Mouse (Mus musculus) CD4-positive helper T cell, adult 2 months (primary cell): ENCODE data around the gene Olfr1418.
"Not testable (repeated sequence)": the region's sequence is repeated elsewhere in the genome, so short reads cannot be mapped to it uniquely, and the experiment has no call there.

Experiments
- DNase-seq: peaks from one replicate; pipeline ENCODE4 v3.0.0-alpha.2; 2012; ENCODE audit warnings: low read depth, missing footprints, low spot score

The Olfr1418 gene

DNA sequence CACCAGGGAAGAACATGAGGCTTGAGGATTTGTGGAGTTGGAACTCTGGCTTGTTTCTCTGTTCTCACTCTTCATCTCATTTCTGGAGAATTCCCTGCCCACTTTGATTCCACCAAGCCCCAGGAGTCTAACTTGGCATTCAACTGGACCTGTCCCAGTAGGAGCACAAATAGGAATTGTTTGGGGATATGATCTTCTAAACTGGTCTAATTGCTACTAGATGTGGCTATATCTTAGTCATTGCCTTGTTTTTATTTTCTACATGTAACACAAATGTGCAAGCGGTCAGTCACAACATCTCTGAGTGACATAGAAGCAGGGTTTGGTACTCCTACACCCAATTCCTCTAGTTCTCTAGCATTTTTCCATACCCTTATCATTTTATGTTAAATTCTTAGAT is at the start of gene Olfr1418:
TSS of gene Olfr1418 (minus strand) at position 101 of the 400 bp plus-strand sequence.
- no peak for DNase-seq

DNA sequence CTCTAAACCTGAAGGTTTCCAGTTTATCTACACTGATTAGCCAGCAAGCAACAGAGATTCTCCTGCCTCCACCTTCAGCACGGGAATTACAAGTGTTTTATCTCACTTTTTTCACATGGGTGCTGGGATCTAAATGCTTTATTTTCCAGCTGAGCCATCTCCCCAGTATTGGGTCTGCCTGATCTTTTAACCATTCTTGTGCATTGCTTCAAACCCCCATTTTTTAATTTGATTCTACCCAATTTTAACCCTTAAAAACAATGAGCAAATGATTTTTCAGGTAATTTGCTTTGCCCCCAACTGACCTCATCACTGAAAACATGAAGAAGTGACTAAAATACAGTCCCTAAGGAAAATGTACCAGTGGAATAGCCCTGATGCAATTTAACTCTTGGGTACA is 25.4 kb upstream of the Olfr1418 start, which contains the start of gene Olfr1420:
TSS of gene Olfr1420 (plus strand) at position 301 of the 400 bp plus-strand sequence.
- no peak for DNase-seq

DNA sequence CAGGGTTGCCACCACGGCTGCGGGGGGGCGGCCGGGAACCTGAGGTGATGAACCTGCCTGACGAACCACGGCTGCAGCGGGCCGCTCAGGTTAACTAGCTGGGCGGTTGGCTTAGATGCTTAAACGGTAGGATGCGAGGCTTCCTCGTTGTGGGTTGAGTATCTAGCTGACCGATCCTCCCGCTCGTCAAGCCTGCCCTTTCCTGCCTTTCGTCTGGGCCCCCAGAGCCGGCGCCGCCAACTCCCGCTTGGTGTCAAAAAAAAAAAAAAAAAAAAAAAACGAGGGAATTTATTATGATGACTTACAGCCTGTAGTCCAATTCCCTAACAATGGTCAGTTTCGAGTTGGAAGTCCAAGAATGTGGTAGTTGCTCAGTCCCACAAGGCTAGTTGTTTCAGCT is 17.5 kb upstream of the Olfr1418 start:
- not testable (repeated sequence) for DNase-seq

DNA sequence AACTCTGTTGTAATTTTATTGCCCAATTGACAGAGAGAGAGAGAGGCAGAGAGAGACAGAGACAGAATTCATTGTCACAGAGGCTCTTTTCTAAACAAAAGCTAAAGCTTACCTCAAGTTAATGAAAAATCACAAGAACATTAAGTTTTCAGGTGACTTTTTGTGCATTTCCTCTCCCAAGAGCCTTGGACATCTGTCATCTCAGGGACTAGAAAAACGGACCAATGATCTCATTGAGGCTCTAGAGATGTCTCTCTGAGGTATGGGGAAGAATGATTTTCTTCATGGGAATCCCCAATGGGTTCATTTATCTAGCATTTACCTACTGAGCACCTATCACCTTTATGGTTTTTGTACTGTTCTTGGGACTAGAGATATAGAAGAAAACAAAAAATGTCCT is 14.1 kb upstream of the Olfr1418 start, which contains the start of gene Olfr1419:
TSS of gene Olfr1419 (minus strand) at position 101 of the 400 bp plus-strand sequence.
- DNase-seq: no peak

DNA sequence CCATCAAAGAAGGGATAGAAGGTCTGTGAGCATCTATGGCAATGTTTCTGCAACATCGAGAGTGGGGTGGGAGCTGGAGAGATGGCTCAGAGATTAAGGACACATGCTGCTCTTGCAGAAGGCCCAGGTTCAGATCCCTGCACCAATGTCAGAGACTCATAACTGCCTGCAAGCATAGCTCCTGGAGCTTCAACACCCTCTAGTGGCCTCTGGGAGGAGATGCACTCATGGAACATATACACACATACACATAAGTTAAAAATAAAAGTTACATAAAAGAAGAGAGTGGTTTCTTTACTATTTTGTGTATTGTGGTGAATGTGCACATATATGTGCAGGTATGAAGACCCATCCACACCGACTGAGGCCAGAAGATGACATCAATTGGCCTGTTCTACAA is 7.0 kb upstream of the Olfr1418 start:
- DNase-seq: no peak

DNA sequence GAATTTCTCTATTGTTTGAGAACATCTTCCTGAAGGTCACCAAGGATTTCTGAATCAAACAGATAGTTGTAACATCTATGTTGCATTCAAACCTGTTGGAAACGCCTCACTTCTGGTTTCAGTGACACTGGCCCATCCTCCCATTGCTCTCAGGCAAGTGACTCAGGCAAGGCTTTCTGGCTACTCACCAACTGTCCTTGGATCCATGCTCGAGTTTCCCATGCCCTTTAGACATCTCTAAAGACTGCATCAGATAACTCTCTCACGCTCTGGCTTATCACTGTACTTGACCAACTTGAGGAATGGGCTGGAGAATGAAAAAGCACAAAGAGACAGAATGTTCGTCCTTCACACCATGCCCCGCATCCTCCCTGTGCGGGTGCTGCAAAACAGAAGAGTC is 4.4 kb downstream of the Olfr1418 start:
- DNase-seq: no peak

DNA sequence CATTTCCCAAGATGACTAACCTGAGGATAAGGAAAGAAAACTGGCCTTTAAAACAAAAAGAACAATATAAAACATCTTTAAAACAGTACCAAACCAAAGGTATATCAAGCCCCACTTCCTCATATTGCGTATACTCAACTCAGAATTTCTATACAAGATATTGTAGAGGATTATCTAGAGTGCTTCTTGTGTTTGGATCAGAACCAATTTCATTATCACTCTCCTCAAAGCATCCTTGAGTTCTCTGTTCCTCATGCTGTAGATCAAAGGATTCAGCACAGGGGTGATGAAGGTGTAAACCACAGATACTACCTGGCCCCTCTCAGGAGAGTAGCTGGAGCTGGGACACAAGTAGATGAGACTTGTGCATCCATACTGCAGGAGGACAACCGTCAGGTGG is 6.0 kb downstream of the Olfr1418 start:
- no peak for DNase-seq

DNA sequence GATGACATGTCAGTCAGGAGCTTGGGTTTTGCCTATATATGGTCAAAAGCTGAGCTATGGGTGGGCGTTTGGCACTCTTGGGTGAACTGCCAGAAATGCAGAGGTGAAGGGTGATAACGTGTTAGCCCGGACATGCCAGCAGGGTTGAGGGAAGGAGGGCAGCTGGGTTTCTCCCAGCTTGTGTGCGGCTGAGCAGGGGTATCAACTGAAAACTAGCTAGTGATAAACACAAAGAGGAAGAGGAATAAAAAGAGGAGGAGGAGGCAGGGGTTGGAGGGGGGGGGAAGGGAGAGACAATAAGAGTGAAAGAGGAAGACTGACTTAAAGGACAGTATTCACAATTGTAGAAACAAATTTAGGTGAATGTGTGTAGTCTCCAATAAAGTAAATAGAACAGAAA is 8.2 kb downstream of the Olfr1418 start:
- no peak for DNase-seq

DNA sequence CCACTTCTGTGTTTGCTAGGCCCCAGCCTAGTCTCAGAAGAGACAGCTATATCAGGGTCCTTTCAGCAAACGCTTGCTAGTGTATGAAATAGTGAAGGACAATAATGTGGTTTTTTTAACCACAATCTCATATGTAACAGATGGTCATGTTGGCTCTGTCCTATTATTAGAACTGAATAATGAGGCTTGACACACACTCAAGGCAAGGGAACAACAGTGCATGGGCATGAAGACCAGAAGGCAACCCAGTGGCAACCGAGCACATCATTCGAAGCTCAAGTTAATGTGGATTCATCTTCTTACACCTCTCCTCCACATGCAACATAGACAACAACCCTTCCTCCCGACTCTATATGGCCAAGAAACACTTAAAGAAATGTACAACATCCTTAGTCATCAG is 14.5 kb downstream of the Olfr1418 start:
- DNase-seq: no peak

DNA sequence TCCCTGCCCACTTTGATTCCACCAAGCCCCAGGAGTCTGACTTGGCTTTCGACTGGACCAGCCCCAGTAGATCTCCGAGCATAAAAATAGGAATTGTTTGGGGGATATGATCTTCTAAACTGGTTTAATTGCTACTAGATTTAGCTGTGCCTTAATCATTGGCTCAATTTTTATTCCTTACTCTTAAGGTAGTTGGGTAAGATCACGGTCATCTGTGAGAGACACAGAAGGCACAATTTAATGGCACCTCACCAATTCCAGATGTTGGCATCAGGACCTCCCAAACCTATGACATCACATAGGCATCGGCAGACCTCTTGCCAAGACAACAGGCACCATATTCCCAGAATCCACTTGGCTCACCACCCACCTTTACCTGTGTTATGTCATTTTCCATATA is 21.7 kb downstream of the Olfr1418 start, which contains the start of gene Olfr1417:
TSS of gene Olfr1417 (minus strand) at position 101 of the 400 bp plus-strand sequence.
- DNase-seq: no peak

DNA sequence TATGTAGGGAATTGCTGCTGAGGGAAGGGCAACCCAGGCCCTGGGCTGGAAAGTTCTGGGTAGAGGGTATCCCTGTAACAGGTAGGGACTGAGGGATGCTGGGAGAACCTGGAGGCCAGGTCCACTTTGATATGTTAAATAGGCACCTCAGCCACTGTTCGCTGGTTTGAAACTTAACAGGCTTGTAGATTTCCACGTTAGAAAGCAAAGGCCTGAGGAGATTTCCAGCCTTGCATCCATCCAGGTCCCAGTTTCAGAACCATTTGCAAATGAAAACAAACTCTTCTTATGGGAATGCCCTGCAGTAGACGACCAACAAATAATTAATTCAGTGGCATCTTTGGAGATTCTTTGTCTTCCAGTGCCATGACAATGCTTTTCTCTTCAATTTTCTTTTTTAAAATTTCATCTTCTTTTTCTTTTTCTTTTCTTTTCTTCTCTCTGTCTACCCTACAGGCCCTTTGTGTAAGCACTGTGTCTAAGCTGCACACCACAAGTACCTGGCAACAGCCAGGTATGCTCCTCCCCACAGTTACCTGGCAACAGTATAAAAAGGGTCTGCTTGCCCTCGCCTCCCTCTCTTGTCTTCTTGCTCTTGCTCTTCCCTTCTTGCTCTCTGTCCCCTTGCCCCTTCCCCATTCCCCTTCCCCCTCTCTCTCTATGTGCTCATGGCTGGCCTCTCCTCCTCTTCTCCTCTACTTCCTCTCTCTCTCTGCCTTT is 37.4 kb downstream of the Olfr1418 start:
- no peak for DNase-seq

DNA sequence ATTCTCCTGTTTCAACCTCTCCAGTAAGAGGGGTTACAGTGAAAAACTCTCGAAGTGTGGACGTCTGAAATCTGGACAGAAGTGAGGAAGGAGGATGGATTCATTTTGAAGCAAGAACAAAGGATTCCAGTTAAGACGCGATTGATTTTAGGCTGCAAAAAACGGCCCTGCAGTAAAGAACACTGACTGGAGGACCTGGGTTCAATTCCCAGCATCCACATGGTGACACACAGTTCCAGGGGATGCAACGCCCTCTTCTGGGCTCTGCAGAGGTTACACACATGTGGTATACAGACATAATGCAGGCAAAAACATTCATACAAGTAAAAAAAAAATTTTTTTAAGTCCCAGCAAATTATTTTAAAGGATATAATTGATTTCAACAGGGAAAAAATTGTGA is 40.7 kb downstream of the Olfr1418 start:
- DNase-seq: no peak

DNA sequence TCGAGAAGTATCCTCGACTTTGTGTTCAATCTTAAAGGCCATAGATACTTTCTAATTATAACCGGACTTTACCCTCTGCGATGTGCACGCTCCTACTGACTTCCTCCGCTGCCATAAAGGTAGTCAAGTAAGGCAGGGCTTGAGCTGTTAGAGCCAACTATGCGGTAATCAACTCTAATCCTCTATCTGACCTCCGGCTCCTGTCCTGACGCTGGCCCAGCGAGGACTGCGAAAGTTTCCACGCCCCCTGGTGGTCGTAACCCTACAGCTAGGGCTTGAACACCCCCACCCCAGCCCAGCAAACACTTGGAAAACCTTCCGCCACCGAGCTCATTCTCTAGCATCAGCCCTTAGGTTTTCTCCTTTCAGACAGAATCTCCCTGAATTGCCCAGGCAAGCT is 41.1 kb downstream of the Olfr1418 start:
- peak; percentile 46 for DNase-seq

DNA sequence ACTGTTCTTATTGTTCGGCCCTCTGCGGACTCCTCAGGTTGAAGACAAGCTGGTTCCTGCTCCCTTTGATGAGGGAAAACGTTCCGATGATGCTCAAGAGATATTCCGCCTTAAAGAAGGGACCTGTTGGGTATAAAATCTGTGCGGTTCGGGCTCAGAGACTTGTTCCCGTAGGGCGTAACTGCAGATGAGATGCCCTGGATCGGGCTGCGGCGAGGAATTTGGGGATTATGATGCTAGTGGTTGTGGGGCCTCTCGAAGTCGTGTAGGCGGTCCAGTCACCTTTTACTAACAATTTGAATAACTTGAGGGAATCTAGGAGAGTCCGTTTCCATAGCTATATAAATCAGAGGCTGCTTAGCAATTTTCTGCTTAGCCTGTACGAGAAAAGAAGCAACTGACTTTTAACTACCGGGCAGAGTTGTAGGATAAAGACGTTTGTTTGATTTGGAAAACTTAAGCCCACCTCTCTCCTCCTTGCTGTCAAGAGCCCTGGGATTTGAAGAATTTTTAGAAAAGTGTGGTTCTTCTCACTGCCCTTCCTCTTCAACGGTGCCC is 41.6 kb downstream of the Olfr1418 start, which contains the start of gene Stx3:
TSS of gene Stx3 (minus strand) at position 261 of the 558 bp plus-strand sequence.
- peak; percentile 28 for DNase-seq

DNA sequence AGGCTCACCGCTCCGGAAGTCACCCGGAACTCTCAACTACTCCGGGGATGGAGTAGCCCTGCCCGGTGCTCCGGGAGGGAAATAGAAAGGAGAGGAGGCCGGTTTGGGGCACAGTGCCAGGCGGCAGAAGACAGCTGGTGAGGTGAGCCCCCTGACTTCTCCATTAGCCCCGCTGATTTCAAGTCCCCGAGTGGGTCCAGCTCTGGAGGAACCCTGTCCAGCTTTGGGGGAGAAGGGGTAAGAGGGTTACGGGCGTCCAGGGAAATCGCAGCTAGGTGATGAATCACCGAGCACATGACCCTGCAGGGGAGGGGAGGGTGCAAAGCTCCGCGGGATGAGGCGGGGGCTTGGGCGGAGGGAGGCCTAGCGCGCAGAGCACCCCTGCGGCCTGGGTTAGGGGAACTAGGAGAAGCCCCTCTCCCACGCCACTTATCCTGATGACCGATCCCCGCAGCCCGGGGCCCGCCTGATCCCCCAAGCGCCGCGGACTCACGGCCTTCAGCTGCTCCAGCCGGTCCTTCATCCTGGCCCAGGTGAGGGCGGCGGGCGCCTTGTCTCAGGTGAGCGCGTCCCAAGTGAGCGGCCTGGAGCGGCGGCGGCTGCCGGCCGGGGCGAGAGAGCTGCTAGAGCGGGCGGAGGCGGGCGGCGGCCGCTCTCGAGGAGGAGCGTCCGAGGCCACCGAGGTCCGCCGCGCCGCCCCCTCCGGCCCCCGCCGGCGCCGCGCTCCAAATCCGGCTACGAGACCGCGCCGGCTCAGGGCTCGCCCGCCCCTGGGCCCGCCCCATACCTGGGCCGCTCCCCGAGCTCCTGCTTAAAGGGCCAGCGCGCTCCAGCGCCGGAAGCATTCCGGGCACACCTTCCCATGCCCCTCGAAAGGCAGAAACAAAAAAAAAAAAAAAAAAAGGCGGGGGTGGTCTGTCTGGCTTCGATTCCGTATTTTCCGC is 42.4 kb downstream of the Olfr1418 start:
- peak; percentile 42 for DNase-seq

DNA sequence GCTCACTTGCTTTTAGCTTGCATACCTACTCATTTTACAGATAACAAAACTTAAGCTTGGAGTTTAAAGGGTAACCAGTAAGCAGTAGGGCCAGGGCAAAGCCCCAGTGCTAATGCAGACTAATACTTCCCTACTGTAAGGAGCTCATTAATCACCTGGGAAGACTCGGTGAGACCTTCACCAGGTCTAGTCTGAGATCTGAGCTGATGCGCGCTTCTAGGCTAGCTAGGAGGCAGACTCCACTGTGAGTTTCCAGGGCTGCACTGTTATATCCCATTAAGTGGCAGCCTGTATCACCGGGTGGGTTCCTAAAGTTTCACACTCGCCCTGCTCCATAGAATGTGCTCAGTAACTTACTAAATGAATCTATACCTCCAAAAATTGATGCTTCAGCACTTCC is 43.3 kb downstream of the Olfr1418 start:
- no peak for DNase-seq

DNA sequence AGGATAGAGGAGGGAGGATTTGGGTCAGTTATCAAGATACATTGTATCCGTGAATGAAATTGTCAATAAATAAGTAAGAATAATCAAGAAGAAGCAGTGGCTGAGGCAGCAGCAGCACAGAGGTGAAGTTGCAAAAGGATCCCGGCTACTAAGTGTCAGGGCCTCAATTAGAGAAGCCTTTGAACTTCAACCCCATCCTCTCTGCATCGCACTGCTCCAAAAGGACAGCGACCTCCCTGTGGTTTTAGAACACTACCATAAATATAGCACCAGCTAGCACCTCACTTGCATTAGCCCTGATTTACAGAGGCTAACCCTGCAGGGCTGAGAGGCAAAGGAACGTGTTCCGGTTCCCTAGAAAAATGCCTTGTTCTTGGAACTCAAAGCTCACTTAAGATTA is 44.2 kb downstream of the Olfr1418 start:
- DNase-seq: no peak

DNA sequence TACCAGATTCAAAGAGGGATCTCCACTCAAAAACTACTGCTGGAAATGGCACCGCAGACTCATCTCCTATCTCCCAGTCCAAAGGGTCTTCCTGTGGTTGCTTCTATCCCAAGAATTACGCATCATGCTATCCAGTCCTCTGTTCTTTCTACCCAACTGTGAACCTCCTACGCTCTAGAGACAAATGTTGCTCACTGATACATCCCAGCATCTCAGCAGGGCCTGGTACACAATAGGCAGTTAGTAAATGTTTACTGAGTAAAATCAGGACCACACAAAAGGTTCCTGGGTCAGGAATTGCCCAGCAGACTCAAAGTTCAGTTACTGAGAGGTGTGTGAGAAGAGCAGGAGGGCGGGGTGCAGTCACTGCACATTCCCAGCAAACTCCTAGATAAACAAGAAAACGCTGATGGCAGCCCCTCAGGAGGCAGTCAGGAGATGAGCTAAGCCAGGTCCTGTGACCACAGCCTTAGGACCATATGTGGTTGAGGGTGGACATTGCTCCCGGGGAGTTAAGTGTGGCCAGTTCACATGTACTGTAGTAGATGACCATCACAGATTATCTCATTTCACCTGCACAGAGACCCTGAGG is 46.0 kb downstream of the Olfr1418 start:
- DNase-seq: no peak

DNA sequence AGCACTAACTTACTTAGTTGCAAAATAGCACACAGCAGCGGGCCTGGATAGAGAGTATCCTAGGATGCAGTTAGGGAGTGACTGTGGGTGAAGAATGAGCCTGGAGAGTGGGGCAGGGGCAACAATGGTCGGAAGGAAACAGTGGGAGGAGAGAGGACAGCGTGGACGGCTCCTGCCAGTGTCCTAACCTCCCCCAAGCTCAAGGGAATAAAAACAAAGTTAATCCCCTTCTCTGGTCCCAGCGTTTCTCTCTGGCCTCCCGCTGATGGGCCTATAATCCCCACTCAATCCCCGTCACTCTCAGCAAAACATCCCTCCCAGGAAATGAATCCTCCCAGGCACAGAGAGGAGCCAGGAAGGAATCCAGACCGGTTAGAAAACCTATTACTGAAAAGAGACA is 47.2 kb downstream of the Olfr1418 start:
- DNase-seq: no peak

DNA sequence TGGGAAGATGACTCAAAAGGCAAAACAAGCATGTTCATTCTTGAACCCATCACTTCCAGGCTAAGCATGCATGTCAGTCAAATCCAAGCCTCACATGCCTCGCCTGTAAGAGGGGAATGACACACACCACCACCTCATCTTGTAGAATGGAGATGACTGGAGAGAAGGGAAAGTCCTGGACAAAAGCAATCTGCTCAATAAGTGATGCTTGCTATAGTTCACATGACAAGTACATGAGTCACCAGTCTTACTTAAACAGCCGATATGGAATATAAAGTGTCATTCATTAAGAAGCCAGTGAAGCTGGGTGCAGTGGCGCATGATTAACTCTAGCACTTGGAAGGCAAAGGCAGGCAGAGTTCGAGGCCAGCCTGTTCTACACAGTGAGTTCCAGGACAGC is 47.7 kb downstream of the Olfr1418 start:
- no peak for DNase-seq

DNA sequence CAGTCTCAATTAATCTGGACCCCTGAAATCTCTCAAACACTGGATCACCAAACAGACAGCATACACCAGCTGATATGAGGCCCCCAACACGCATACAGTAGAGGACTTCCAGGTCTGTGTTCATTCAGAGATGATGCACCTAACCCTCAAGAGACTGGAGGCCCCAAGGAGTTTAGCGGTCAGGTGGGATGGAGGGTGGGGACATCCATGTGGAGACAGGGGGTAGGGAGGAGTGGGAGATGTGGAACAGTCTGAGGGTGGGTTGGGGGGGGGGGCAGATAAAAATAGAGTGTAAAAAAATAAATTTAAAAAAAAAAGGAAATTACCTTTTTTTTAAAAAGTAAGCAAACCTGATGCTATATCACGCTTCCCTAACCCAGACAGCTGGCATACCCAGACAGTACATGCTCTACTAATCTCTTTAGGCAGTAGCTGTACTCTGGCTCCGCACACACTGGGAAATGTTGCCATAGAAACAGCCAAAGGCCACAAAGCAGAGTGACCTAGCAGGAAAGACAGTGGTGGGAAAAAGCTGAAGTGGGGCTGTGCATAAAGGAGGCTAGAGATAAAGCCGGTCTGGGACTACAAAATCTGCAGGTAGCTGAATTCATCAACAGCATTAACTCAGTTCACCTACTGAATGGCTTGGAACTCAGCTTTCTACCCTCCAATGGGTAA is 49.0 kb downstream of the Olfr1418 start:
- no peak for DNase-seq
